Comparison of ENCODE assay signal across 9 mouse cellular contexts in genomic region chr11:30367373-30368225, GRCm38 (mm10).
DNase-seq lines count a peak whose midpoint lies in the region; ATAC-seq lines count a peak whose summit lies in the region.
"Had no signal": no experiment of that assay in that cellular context is flagged by ENCODE, and none has a peak within 500 bp of the region (broad histone marks: within the 10 kb centered on the region; RNA-seq: fewer than 3 reads in every experiment).

No protein-coding gene starts in this region.

- no peaks in the 10 kb centered on the region for H3K4me1 ChIP-seq in embryonic facial prominence, embryonic 15.5 days
- H3K4me1 ChIP-seq in kidney, embryonic 15.5 days: peaks cover 7% of the 10 kb centered on the region; the same call in 1 of the 2 replicates
- peaks cover 3% of the 10 kb centered on the region; the same call in 1 of the 2 replicates for H3K4me1 ChIP-seq in limb, embryonic 15.5 days

- 54% methylated on average over 5 of the region's 5 CpGs for WGBS in embryonic facial prominence, embryonic 15.5 days
- 62% methylated on average over 5 of the region's 5 CpGs for WGBS in kidney, embryonic 15.5 days
- WGBS in limb, embryonic 15.5 days: 39% methylated on average over 5 of the region's 5 CpGs

- H3K4me3 ChIP-seq in embryonic facial prominence, embryonic 15.5 days (replicated peaks): no peak overlapping the region
- no peak overlapping the region for H3K4me3 ChIP-seq in kidney, embryonic 15.5 days (replicated peaks)
- H3K4me3 ChIP-seq in limb, embryonic 15.5 days: no peak overlapping the region

- peak; percentile 48 for DNase-seq in left cerebral cortex, adult 11 months (ENCODE audit: low spot score)
- no peak for DNase-seq in left cerebral cortex, postnatal 4 days
- DNase-seq in thymus, adult 18-20 months: no peak
- no peak for DNase-seq in gastrocnemius, postnatal 25 days
- DNase-seq in gastrocnemius, postnatal 36 days: no peak

- ATAC-seq in embryonic facial prominence, embryonic 15.5 days (ENCODE audit: insufficient number of reproducible peaks, low FRiP score, low TSS enrichment, low read depth): peak; percentile 24; the same call in 1 of the 2 replicates
- ATAC-seq in kidney, embryonic 15.5 days (replicated peaks; ENCODE audit: low FRiP score): no peak; the same call in 1 of the 2 replicates
- 0 out of 2 replicates have a peak, but pooled peaks have one; percentile 30 for ATAC-seq in limb, embryonic 15.5 days (ENCODE audit: insufficient number of reproducible peaks, low FRiP score, low TSS enrichment, low read depth)
- ATAC-seq: Patski had no signal

- H3K36me3 ChIP-seq in embryonic facial prominence, embryonic 15.5 days: no peaks in the 10 kb centered on the region
- H3K36me3 ChIP-seq in kidney, embryonic 15.5 days: no peaks in the 10 kb centered on the region
- H3K36me3 ChIP-seq in limb, embryonic 15.5 days: no peaks in the 10 kb centered on the region

- 0 out of 2 replicates have a peak overlapping the region, but pooled peaks have one; percentile 13 for H3K27ac ChIP-seq in embryonic facial prominence, embryonic 15.5 days (replicated peaks)
- H3K27ac ChIP-seq in kidney, embryonic 15.5 days: peak overlapping the region; percentile 2; the same call in 1 of the 2 replicates
- peak overlapping the region; percentile 47 for H3K27ac ChIP-seq in limb, embryonic 15.5 days

- no peak overlapping the region for H3K4me2 ChIP-seq in embryonic facial prominence, embryonic 15.5 days (replicated peaks)
- H3K4me2 ChIP-seq in kidney, embryonic 15.5 days: no peak overlapping the region
- H3K4me2 ChIP-seq in limb, embryonic 15.5 days: no peak overlapping the region

- no peaks in the 10 kb centered on the region for H3K9me3 ChIP-seq in embryonic facial prominence, embryonic 15.5 days (replicated peaks)
- H3K9me3 ChIP-seq in kidney, embryonic 15.5 days (replicated peaks): no peaks in the 10 kb centered on the region
- H3K9me3 ChIP-seq in limb, embryonic 15.5 days: no peaks in the 10 kb centered on the region

- no peaks in the 10 kb centered on the region for H3K27me3 ChIP-seq in embryonic facial prominence, embryonic 15.5 days
- no peaks in the 10 kb centered on the region for H3K27me3 ChIP-seq in kidney, embryonic 15.5 days
- H3K27me3 ChIP-seq in limb, embryonic 15.5 days: no peaks in the 10 kb centered on the region
- H3K27me3 ChIP-seq: Patski had no signal

- H3K9ac ChIP-seq in embryonic facial prominence, embryonic 15.5 days: no peak overlapping the region
- no peak overlapping the region for H3K9ac ChIP-seq in kidney, embryonic 15.5 days
- no peak overlapping the region for H3K9ac ChIP-seq in limb, embryonic 15.5 days

- intact Hi-C loops in left cerebral cortex, postnatal 4 days (cut with DNase I): no loop called here
- intact Hi-C loops in gastrocnemius, postnatal 36 days (cut with DNase I): no loop called here
